7 mouse cellular contexts compared by ENCODE assay signal in the genomic region with DNA sequence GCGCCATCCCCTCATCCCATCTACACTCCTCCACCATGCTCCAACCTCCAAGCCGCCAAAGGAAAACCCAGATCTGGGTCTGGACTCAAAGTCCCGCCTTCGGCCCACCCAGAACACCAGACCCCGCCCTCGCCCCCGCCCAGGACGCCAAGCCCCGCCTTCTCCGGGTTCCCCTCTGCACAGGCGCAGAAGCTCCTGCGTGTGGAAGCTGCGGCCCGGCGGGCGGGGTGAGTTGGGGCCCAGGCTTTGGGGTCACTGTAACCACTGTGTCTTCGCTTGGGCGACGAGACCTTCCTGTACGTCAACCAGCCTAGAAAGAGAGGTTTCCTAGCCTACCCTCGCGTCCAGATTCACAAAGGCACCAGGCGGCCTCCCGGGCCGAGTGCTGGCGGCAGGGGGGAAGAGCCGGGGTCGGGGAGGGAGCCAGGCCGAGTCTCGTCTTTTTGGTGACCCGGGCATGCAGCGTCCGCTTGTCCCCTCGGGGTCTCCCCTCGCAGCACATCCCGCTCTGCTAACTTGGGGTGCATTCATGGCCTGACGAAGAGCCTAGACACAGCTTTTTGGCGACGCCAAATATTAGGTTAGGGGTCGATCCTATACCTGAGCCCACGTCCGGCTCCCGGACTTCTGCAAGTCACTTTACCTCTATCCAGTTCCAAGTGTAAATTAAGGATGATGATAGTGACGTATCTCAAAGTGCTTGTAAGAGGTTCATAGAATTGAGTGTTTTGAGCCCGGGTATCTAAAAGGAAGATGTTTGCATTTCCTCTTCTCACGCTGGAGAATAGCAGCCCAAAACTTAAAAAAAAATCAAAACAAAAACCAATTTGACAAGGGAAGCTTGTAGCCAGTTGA. TPM values are rescaled to one million over a fixed set of nuclear protein-coding genes. Genes with fewer than 3 reads are reported as not detected.
A peak's percentile ranks its signal among the peaks of the same experiment; 100 is the strongest.
DNase-seq lines count a peak whose midpoint lies in the region; ATAC-seq lines count a peak whose summit lies in the region.

No protein-coding gene starts in this region.

- peak; percentile 97 for ATAC-seq in embryonic facial prominence, embryonic 11.5 days (replicated peaks; ENCODE audit: insufficient number of reproducible peaks, low FRiP score, low TSS enrichment, low read depth)
- peak; percentile 99 for ATAC-seq in granulocyte monocyte progenitor cell, adult 5-6 weeks (replicated peaks; ENCODE audit: poor library complexity, severe bottlenecking)
- peak; percentile 98 for ATAC-seq in midbrain, embryonic 11.5 days (ENCODE audit: low FRiP score)

- H3K9ac ChIP-seq in embryonic facial prominence, embryonic 11.5 days (replicated peaks; ENCODE audit: low read length) = peak overlapping the region; percentile 79
- peak overlapping the region; percentile 87 for H3K9ac ChIP-seq in midbrain, embryonic 11.5 days (ENCODE audit: low read length)

- H3K36me3 ChIP-seq in embryonic facial prominence, embryonic 11.5 days (replicated peaks; ENCODE audit: control insufficient read depth, insufficient read depth, low read depth, low read length) = no peaks in the 10 kb centered on the region
- H3K36me3 ChIP-seq in midbrain, embryonic 11.5 days (ENCODE audit: control insufficient read depth, insufficient read depth, low read length) = peaks cover 3% of the 10 kb centered on the region; the same call in 1 of the 2 replicates

- WGBS in embryonic facial prominence, embryonic 11.5 days = under 1% methylated on average over 45 of the region's 46 CpGs
- WGBS in midbrain, embryonic 11.5 days = under 1% methylated on average over 46 of the region's 46 CpGs

- peak overlapping the region; percentile 72 for H3K4me3 ChIP-seq in embryonic facial prominence, embryonic 11.5 days (ENCODE audit: low read depth, low read length)
- H3K4me3 ChIP-seq in midbrain, embryonic 11.5 days (ENCODE audit: low read depth, low read length) = peak overlapping the region; percentile 77

- intact Hi-C loops in left cerebral cortex, postnatal 4 days (cut with DNase I) = no loop called here

- peak; percentile 97 for DNase-seq in adrenal gland, postnatal 25 days
- DNase-seq in embryonic facial prominence, embryonic 11.5 days (ENCODE audit: low spot score) = peak; percentile 95
- peak; percentile 86 for DNase-seq in kidney, adult 11 months
- peak; percentile 98 for DNase-seq in left cerebral cortex, postnatal 4 days
- DNase-seq in midbrain, embryonic 11.5 days (ENCODE audit: low spot score, missing footprints) = peak; percentile 99
- DNase-seq in skeletal muscle tissue, adult 2 months (ENCODE audit: low read depth, low spot score) = peak; percentile 74

- H3K27me3 ChIP-seq in embryonic facial prominence, embryonic 11.5 days (ENCODE audit: control insufficient read depth, insufficient read depth, low read length) = no peaks in the 10 kb centered on the region
- H3K27me3 ChIP-seq in midbrain, embryonic 11.5 days (ENCODE audit: control insufficient read depth, insufficient read depth, low read length) = no peaks in the 10 kb centered on the region

- H3K4me1 ChIP-seq in embryonic facial prominence, embryonic 11.5 days (ENCODE audit: control insufficient read depth, insufficient read depth, low read length) = no peaks in the 10 kb centered on the region
- peaks cover 5% of the 10 kb centered on the region; the same call in 1 of the 2 replicates for H3K4me1 ChIP-seq in midbrain, embryonic 11.5 days (ENCODE audit: control insufficient read depth, insufficient read depth, low read length)

- no peaks in the 10 kb centered on the region for H3K9me3 ChIP-seq in embryonic facial prominence, embryonic 11.5 days (replicated peaks; ENCODE audit: control insufficient read depth, low read length)
- no peaks in the 10 kb centered on the region for H3K9me3 ChIP-seq in midbrain, embryonic 11.5 days (ENCODE audit: control insufficient read depth, low read length)

- H3K27ac ChIP-seq in embryonic facial prominence, embryonic 11.5 days (replicated peaks; ENCODE audit: low read depth, low read length) = no peak overlapping the region
- no peak overlapping the region for H3K27ac ChIP-seq in midbrain, embryonic 11.5 days (ENCODE audit: low read depth, low read length)

- peak overlapping the region; percentile 50 for H3K4me2 ChIP-seq in embryonic facial prominence, embryonic 11.5 days (ENCODE audit: low read depth, low read length)
- peak overlapping the region; percentile 56 for H3K4me2 ChIP-seq in midbrain, embryonic 11.5 days

RNA-seq across cellular contexts. Expression of gene Tstd3, which starts 9.3 kb away (rescaled TPM):
- 8.8 and 14.8 TPM in 2 replicates for total RNA-seq in adrenal gland, postnatal 25 days (2021)
- 18.6 and 19.4 TPM in 2 replicates for polyA plus RNA-seq in embryonic facial prominence, embryonic 11.5 days (2014; fragmentation: Nextera tagmentation; extraction: Ambion mirVana)
- total RNA-seq in granulocyte monocyte progenitor cell, adult 5-6 weeks (2014; fragmentation: Nextera tagmentation) = 9.1 and 11.7 TPM in 2 replicates
- 11.8 and 13.1 TPM in 2 replicates for total RNA-seq in granulocyte monocyte progenitor cell, adult 5-6 weeks (2017)
- 10 to 100 TPM in 1 of 2 experiments, 1 to 10 TPM in 1; 9.9 to 11.6 TPM for total RNA-seq in left cerebral cortex, postnatal 4 days (2021)
- 32.3 and 35.9 TPM in 2 replicates for polyA plus RNA-seq in midbrain, embryonic 11.5 days (2014; fragmentation: Nextera tagmentation; extraction: Ambion mirVana)

RNA-seq across cellular contexts. Expression of gene Usp45, which starts 9.4 kb away (rescaled TPM):
- total RNA-seq in adrenal gland, postnatal 25 days (2021) = 21.6 and 23.3 TPM in 2 replicates
- polyA plus RNA-seq in embryonic facial prominence, embryonic 11.5 days (2014; fragmentation: Nextera tagmentation; extraction: Ambion mirVana) = 10.3 and 11.6 TPM in 2 replicates
- total RNA-seq in granulocyte monocyte progenitor cell, adult 5-6 weeks (2014; fragmentation: Nextera tagmentation) = 15.3 and 29.5 TPM in 2 replicates
- 12.0 and 14.4 TPM in 2 replicates for total RNA-seq in granulocyte monocyte progenitor cell, adult 5-6 weeks (2017)
- total RNA-seq in left cerebral cortex, postnatal 4 days (2021) = 10 to 100 TPM; 16.7 to 19.7 TPM
- 13.4 and 16.6 TPM in 2 replicates for polyA plus RNA-seq in midbrain, embryonic 11.5 days (2014; fragmentation: Nextera tagmentation; extraction: Ambion mirVana)

RNA-seq across cellular contexts. Expression of gene Ccnc, which starts 48.8 kb away (rescaled TPM):
- 19.8 and 23.9 TPM in 2 replicates for total RNA-seq in adrenal gland, postnatal 25 days (2021)
- polyA plus RNA-seq in embryonic facial prominence, embryonic 11.5 days (2014; fragmentation: Nextera tagmentation; extraction: Ambion mirVana) = 61.3 and 67.5 TPM in 2 replicates
- 22.2 and 31.3 TPM in 2 replicates for total RNA-seq in granulocyte monocyte progenitor cell, adult 5-6 weeks (2014; fragmentation: Nextera tagmentation)
- 34.0 and 41.4 TPM in 2 replicates for total RNA-seq in granulocyte monocyte progenitor cell, adult 5-6 weeks (2017)
- total RNA-seq in left cerebral cortex, postnatal 4 days (2021) = 10 to 100 TPM; 39.0 to 41.9 TPM
- 89.6 and 102 TPM in 2 replicates for polyA plus RNA-seq in midbrain, embryonic 11.5 days (2014; fragmentation: Nextera tagmentation; extraction: Ambion mirVana)
